Mouse (Mus musculus) cortical plate, adult 2 months (tissue): Measurements from ENCODE around the gene Kank2. TPM values are rescaled to one million over a fixed set of nuclear protein-coding genes. Genes with fewer than 3 reads are reported as not detected.

Source experiments
- H3K27ac ChIP-seq: fragments of 200-500 bp; 2 replicates; pipeline ENCODE4 v1.5.1; 2012; ENCODE audit warnings: low read length, control low read depth, inconsistent platforms; ENCODE audit not compliant: insufficient read depth
- H3K4me1 ChIP-seq: fragments of 200-500 bp; 2 replicates; pipeline ENCODE4 v1.6.1; 2011; ENCODE audit warnings: low read length; ENCODE audit not compliant: control insufficient read depth, insufficient read depth
- H3K4me3 ChIP-seq: fragments of 200-500 bp; 2 replicates; pipeline ENCODE4 v1.5.1; 2011; ENCODE audit warnings: mild to moderate bottlenecking, low read length, control low read depth; ENCODE audit not compliant: insufficient read depth
- CTCF ChIP-seq: fragments of 200-500 bp; IDR thresholded peaks from 2 replicates; pipeline ENCODE4 v1.5.1; 2011; ENCODE audit warnings: mild to moderate bottlenecking, control low read depth, low read length; ENCODE audit not compliant: insufficient read depth; ENCODE audit errors: extremely low read depth
- POLR2A ChIP-seq: fragments of 200-500 bp; IDR thresholded peaks from 2 replicates; pipeline ENCODE4 v1.6.1; 2011; ENCODE audit warnings: mild to moderate bottlenecking, low read length, control low read depth; ENCODE audit not compliant: insufficient read depth; ENCODE audit errors: extremely low read depth
- polyA plus RNA-seq: library from polyadenylated mRNA; depleted of rRNA; stranded (reverse); fragments of >200 nt; gene quantifications from 2 replicates; pipeline ENCODE4 v1.2.3, GENCODE M21; 2012

Kank2 gene
- polyA plus RNA-seq, 1 experiment = 6.2 TPM

DNA sequence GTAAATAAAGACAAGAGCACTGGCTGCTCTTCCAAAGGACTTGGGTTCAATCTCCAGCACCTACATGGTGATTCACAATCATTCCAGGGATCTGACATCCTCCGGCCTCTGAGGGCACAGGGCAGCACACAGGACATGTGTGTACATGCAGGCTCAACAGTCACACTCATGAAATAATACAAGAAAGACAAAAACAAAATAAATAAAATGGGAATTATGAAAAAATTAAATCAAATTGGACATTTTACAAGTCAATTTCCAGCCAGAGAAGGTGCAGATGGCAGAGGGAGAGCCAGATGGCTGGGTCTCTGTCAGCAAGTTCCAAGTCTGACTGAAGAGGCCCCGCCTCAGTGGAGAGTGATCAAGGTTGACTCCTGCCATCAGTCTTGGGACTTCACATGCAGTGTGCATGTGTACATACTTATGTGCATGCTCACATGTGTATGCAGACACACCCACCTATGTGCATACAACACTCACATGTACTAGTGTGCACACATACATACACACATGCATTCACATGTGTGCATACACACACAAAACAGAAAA, 20.7 kb upstream of the Kank2 start:
- Histone ChIP-seq H3K4me3 (no peak overlapping the region), H3K27ac (no peak overlapping the region), H3K4me1 (no peaks in the 10 kb centered on the region)
- TF ChIP-seq POLR2A (no peak), CTCF (no peak)

DNA sequence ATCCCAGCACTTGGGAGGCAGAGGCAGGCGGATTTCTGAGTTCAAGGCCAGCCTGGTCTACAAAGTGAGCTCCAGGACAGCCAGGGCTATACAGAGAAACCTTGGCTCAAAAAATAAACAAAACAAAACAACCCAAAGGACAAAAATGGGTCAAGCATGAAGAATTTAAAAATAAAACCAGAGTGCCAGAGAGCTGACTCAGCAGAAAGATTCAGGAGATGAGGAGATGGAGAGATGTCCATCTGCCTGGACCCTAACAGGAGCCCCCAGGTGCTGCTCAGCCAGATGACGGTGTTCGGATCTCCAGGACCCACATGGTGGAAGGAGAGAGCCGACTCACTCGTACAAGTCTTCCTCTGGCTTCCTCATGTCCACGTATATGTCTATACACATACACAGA, 20.0 kb upstream of the Kank2 start:
- Histone ChIP-seq H3K27ac (no peak overlapping the region), H3K4me3 (no peak overlapping the region), H3K4me1 (no peaks in the 10 kb centered on the region)
- no peak for TF ChIP-seq POLR2A
- TF ChIP-seq CTCF = no peak

DNA sequence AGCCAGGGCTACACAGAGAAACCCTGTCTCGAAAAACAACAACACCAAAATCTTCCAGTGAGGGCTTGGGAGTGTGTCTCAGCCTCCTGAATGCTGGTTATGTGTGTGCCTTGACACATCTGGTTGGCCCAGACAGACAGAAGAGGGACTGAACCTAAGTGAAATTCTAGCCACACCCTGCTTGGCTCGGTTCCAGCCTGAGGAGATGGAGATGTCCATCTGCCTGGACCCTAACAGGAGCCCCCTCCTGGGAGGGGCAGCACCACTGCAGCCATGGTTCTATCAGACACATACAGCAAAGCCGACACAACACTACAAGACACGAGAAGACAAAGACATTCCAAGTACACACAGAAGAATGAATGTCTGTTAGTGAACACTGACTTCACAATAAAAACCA, 19.6 kb upstream of the Kank2 start:
- TF ChIP-seq POLR2A (no peak), CTCF (no peak)
- Histone ChIP-seq H3K27ac (no peak overlapping the region), H3K4me3 (no peak overlapping the region), H3K4me1 (no peaks in the 10 kb centered on the region)

DNA sequence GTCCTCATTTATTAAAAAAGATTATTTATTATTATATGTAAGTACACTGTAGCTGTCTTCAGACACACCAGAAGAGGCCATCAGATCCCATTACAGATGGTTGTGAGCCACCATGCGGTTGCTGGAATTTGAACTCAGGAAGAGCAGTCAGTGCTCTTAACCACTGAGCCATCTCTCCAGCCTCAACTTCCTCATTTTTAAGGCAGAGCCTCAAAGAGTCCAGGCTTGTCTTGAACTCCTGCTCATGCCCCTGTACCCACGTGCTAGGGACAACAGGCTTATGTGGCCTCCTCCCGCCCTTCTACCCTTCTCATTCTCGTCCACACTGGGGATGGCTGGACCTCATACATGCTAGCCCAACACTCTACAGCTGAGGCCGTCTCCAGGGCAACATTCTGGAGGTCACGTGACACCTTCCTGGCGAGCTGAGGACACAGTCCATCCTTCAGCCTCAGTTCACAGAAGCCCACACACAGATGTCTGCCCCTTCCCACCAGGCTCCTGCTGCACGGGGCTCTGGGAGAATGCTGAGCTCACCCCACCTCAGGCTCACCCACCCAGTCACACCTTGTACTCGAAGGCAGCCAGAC, 18.3 kb upstream of the Kank2 start:
- no peaks in the 10 kb centered on the region for H3K4me1 ChIP-seq
- no peak for TF ChIP-seq POLR2A
- no peak for TF ChIP-seq CTCF
- no peak overlapping the region for H3K4me3 ChIP-seq
- no peak overlapping the region for H3K27ac ChIP-seq

DNA sequence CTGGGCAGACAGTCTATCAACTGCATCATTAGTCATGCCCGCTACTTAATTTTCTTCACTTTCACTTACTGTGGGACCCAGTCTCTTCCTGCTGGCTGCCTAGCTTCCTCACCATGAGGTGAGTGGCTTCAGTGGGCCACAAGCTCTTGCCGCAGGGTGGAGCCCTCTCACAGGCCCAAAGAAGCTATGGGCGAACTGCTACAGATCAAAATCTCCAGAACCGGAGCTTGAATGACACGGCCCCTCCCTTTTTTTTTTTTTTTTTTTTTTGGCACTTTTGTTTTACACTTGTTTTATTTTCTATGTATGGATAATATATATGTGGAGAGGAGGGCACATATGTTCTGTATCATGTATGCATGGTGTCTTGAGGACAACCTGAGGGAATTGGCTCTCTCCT, 12.6 kb upstream of the Kank2 start:
- H3K4me1 ChIP-seq = peaks cover 5% of the 10 kb centered on the region
- TF ChIP-seq CTCF (no peak), POLR2A (no peak)
- no peak overlapping the region for H3K4me3 ChIP-seq
- no peak overlapping the region for H3K27ac ChIP-seq

DNA sequence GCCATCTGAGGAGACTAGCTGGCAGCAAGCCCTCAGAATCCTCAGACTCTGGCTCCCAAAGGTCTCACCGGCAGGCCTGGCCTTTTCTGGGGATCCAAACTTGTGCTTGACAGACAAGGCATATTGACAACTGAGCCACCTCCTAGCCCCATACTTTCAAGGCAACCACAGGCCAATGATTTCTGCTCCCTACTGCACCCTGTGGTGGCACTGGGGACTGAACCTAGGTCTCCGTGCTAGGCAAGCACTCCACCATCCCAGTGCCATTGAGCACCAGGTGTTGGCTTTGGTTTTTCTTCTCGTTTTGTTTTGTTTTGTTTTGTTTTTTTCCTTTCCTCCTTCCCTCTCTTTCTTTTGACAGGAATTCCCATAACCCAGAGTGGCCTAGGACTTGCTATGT, 10.0 kb upstream of the Kank2 start:
- TF ChIP-seq POLR2A (no peak), CTCF (peak; percentile 33; the same call in 1 of the 2 replicates)
- H3K4me3 ChIP-seq = no peak overlapping the region

DNA sequence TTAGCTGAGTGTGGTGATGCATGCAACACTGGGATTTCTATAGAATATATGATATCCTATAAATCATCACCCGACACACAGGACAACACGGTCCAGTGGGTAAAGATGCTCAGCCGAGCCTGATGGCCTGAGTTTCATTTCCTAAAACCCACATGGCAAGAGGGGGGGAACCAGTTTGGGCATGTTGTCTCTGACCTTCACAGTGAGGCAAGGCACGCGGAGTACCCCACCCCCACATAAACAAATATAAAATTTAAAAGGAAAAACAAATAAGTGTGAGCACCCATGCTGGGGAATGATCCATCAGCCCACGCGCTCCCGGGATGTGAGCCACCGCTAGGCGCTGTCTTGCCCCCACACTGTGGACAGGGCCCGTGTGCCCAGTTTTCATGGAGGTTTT, 8.4 kb upstream of the Kank2 start:
- no peak for TF ChIP-seq POLR2A
- no peak for TF ChIP-seq CTCF
- peaks cover 8% of the 10 kb centered on the region for H3K4me1 ChIP-seq
- H3K27ac ChIP-seq = no peak overlapping the region
- no peak overlapping the region for H3K4me3 ChIP-seq

More for the DNA sequence above, 10.0 kb upstream of the Kank2 start:
- peaks cover 8% of the 10 kb centered on the region for H3K4me1 ChIP-seq
- H3K27ac ChIP-seq = no peak overlapping the region

DNA sequence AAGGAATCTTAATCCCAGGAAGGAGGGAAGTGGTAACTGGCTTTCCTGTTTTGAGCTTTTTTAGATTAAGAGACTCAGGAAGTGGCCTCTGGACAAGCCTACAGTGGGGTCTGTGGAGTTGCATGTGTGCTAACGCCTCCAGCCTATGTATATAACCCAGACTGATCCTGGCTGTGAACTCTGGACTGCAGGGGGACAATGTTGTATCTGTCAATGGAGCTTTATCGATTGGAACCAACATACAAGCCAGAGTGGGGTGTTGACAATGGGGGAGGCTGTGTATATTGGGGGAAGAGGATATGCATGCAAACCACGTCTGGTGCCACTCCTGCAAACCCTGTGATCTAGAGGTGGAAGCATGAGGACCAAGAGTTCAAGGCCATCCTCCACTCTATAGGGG, 7.8 kb upstream of the Kank2 start:
- TF ChIP-seq CTCF (no peak), POLR2A (no peak)
- Histone ChIP-seq H3K27ac (no peak overlapping the region), H3K4me3 (no peak overlapping the region), H3K4me1 (peaks cover 8% of the 10 kb centered on the region)

DNA sequence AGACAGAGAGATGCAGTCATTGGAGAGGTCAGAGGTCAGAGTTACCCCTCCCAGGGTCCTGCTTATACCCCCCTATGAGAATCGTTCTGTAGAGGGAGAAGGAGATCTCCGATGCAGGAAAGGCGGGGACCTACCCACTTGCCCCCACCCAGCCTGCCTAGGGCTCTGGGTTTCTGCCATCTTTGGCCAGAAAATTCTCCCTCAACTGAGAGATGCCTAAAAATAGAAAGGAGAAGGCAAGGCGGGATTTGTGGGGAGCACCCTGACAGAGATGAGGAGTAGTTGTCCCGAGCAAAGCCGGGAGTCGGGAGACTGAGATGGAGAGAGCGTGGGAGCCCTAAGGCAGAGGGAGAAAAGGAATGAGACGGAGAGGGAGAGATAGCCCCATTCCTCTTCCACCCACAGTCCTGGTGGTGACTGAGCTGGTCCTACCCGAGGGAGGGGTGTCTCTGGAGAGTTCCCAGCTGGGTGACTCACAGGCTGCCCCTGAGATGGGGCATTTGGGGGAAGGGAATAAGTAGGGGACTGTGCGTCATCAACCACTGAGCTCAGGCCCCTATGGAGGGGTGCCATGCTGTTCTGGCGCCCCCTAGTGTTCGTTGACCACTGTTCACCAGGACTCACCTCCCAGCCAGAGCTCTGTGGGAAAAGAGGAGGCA, 5.6 kb upstream of the Kank2 start:
- no peak overlapping the region for H3K27ac ChIP-seq
- H3K4me3 ChIP-seq = peak overlapping the region; percentile 3; the same call in 1 of the 2 replicates
- H3K4me1 ChIP-seq = peaks cover 8% of the 10 kb centered on the region
- TF ChIP-seq CTCF = peak; percentile 88
- no peak for TF ChIP-seq POLR2A

DNA sequence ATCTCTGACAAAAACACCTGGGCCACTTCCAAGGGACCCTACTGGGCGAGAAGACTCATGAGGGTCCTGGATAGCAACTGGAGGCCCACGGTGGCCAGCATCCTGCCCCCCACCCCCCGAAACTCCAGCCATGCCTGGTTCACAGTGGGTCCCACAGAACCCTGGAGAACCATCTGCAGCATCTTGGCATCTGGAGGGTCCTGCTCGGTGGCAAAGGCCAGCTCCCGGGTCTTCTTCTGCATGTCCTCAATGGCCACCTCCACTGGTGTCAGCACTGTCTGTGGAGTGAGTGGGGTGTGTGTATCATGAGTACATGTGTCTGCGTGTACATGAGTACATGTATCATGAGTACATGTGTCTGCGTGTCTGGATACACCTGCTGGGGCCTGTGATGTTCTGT, 3.0 kb upstream of the Kank2 start:
- H3K27ac ChIP-seq = no peak overlapping the region
- no peak overlapping the region for H3K4me3 ChIP-seq
- TF ChIP-seq CTCF (no peak), POLR2A (no peak)
- peaks cover 5% of the 10 kb centered on the region for H3K4me1 ChIP-seq

DNA sequence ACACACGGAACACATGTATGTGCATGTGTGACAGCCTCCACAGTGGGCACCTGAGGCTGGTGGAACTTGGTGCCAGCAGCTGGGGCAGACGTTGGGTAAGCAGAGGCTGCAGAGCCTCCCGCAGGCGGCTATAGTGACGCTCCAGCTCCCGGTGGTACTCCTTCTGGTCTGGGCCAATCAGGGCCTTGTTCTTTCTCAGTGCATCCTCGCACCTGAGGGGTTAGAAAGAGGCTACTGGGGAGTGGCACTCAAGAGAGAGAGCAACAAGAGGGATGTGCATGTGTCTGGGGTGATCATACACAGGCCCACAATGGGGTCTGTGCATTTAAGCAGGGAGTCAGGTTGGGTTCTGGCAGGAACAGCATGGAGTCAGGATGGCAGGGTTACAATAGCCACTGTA, 2.6 kb upstream of the Kank2 start:
- Histone ChIP-seq H3K4me1 (peaks cover 3% of the 10 kb centered on the region), H3K27ac (no peak overlapping the region), H3K4me3 (no peak overlapping the region)
- TF ChIP-seq POLR2A (no peak), CTCF (no peak)
